9 mouse cellular contexts compared by ENCODE assay signal in genomic region chr2:18937611-18938010, GRCm38 (mm10).
A peak's percentile ranks its signal among the peaks of the same experiment; 100 is the strongest.
DNase-seq lines count a peak whose midpoint lies in the region; ATAC-seq and TF ChIP-seq lines count a peak whose summit lies in the region.
"Had no signal": no experiment of that assay in that cellular context is flagged by ENCODE, and none has a peak within 500 bp of the region (broad histone marks: within the 10 kb centered on the region; RNA-seq: fewer than 3 reads in every experiment).

No protein-coding gene starts in this region.

- no peak overlapping the region for H3K4me3 ChIP-seq in heart, embryonic 12.5 days
- no peak overlapping the region for H3K4me3 ChIP-seq in thymus, adult 2 months (ENCODE audit: control insufficient read depth, insufficient read depth, low read length)
- no peak overlapping the region for H3K4me3 ChIP-seq in liver, embryonic 14.5 days (ENCODE audit: insufficient read depth in 1 of 2, low read depth in 2 of 2, low read length in 2 of 2)
- H3K4me3 ChIP-seq: embryonic facial prominence, embryonic 12.5 days had no signal

- no peak overlapping the region for H3K9ac ChIP-seq in heart, embryonic 12.5 days
- no peak overlapping the region; the same call in 1 of the 2 replicates for H3K9ac ChIP-seq in liver, embryonic 14.5 days (replicated peaks)
- H3K9ac ChIP-seq: embryonic facial prominence, embryonic 12.5 days had no signal

- H3K27me3 ChIP-seq in heart, embryonic 12.5 days (replicated peaks) = no peaks in the 10 kb centered on the region
- no peaks in the 10 kb centered on the region for H3K27me3 ChIP-seq in thymus, adult 2 months (ENCODE audit: control insufficient read depth, insufficient read depth, low read length)
- H3K27me3 ChIP-seq in liver, embryonic 14.5 days (ENCODE audit: control insufficient read depth, insufficient read depth, low read length) = no peaks in the 10 kb centered on the region
- H3K27me3 ChIP-seq: embryonic facial prominence, embryonic 12.5 days had no signal

- no peaks in the 10 kb centered on the region for H3K9me3 ChIP-seq in heart, embryonic 12.5 days (replicated peaks)
- H3K9me3 ChIP-seq in liver, embryonic 14.5 days (ENCODE audit: control insufficient read depth, low read length) = no peaks in the 10 kb centered on the region
- H3K9me3 ChIP-seq: embryonic facial prominence, embryonic 12.5 days had no signal

- no peak overlapping the region for H3K4me2 ChIP-seq in heart, embryonic 12.5 days
- peak overlapping the region; percentile 19; the same call in 1 of the 2 replicates for H3K4me2 ChIP-seq in liver, embryonic 14.5 days (ENCODE audit: low read depth)
- H3K4me2 ChIP-seq: embryonic facial prominence, embryonic 12.5 days had no signal

- no peaks in the 10 kb centered on the region for H3K36me3 ChIP-seq in heart, embryonic 12.5 days
- H3K36me3 ChIP-seq in thymus, adult 2 months (ENCODE audit: control insufficient read depth, insufficient read depth, low read length) = no peaks in the 10 kb centered on the region
- no peaks in the 10 kb centered on the region for H3K36me3 ChIP-seq in liver, embryonic 14.5 days (replicated peaks; ENCODE audit: control insufficient read depth, insufficient read depth, low read depth)
- H3K36me3 ChIP-seq: embryonic facial prominence, embryonic 12.5 days had no signal

- peak; percentile 57; the same call in 1 of the 2 replicates for ATAC-seq in heart, embryonic 12.5 days (ENCODE audit: insufficient number of reproducible peaks, low FRiP score)
- peak; percentile 53 for ATAC-seq in liver, embryonic 14.5 days (ENCODE audit: insufficient read depth)

- TF ChIP-seq POLR2A in thymus, adult 2 months (IDR thresholded peaks at IDR 0.05; ENCODE audit: control insufficient read depth, extremely low read depth, insufficient read depth, low read length, poor library complexity) = no peak

- TF ChIP-seq CTCF in thymus, adult 2 months (IDR thresholded peaks at IDR 0.05; ENCODE audit: borderline replicate concordance, control insufficient read depth, extremely low read depth, insufficient read depth, low read length, poor library complexity) = no peak
- TF ChIP-seq CTCF in liver, embryonic 14.5 days (IDR thresholded peaks at IDR 0.05; ENCODE audit: low read depth) = no peak

- H3K4me1 ChIP-seq in heart, embryonic 12.5 days (replicated peaks) = peaks cover 52% of the 10 kb centered on the region
- peaks cover 47% of the 10 kb centered on the region for H3K4me1 ChIP-seq in thymus, adult 2 months (replicated peaks; ENCODE audit: control insufficient read depth, insufficient read depth, low read length)
- H3K4me1 ChIP-seq in liver, embryonic 14.5 days (replicated peaks; ENCODE audit: control insufficient read depth in 2 of 2, insufficient read depth in 2 of 2, low read length in 1 of 2) = peaks cover 70 to 78% of the 10 kb centered on the region in 2 experiments

- peak; percentile 56 for TF ChIP-seq EP300 in liver, embryonic 14.5 days (IDR thresholded peaks at IDR 0.05; ENCODE audit: low read depth)

- 29% methylated on average over 2 of the region's 2 CpGs for WGBS in heart, embryonic 12.5 days
- 2% methylated on average over 2 of the region's 2 CpGs for WGBS in thymus, adult 2 months
- WGBS in liver, embryonic 14.5 days (ENCODE audit: insufficient replicate concordance) = 6% methylated on average over 2 of the region's 2 CpGs

- no peak for DNase-seq in heart, adult 18-20 months
- no peak for DNase-seq in thymus, adult 2 months
- DNase-seq in thymus, postnatal 10 days (ENCODE audit: low spot score in 2 of 2) = no peak
- peak in 1 of 3 experiments; percentile 56 for DNase-seq in liver, embryonic 14.5 days (ENCODE audit: low read depth in 3 of 3, low spot score in 3 of 3)
- no peak for DNase-seq in left cerebral cortex, adult 18-20 months (ENCODE audit: low spot score in 2 of 2)
- DNase-seq in ovary, postnatal 10 days (ENCODE audit: low spot score) = no peak
- no peak for DNase-seq in gastrocnemius, postnatal 4 days (ENCODE audit: low spot score in 2 of 2)

- peak overlapping the region; percentile 33; the same call in 1 of the 2 replicates for H3K27ac ChIP-seq in heart, embryonic 12.5 days (ENCODE audit: poor library complexity, severe bottlenecking)
- peak overlapping the region; percentile 43; the same call in 1 of the 2 replicates for H3K27ac ChIP-seq in thymus, adult 2 months (ENCODE audit: control insufficient read depth, insufficient read depth, low read length)
- H3K27ac ChIP-seq in liver, embryonic 14.5 days = peak overlapping the region; percentile 26; the same call in 1 of the 2 replicates
- H3K27ac ChIP-seq: embryonic facial prominence, embryonic 12.5 days had no signal
